In genomic region chr2:165243122-165243720, GRCm38 (mm10) we compare ENCODE assay signal across 16 mouse cellular contexts. TPM values are rescaled to one million over a fixed set of nuclear protein-coding genes. Genes with fewer than 3 reads are reported as not detected.
DNase-seq lines count a peak whose midpoint lies in the region; ATAC-seq lines count a peak whose summit lies in the region.
"Had no signal": no experiment of that assay in that cellular context is flagged by ENCODE, and none has a peak within 500 bp of the region (broad histone marks: within the 10 kb centered on the region; RNA-seq: fewer than 3 reads in every experiment).

No protein-coding gene starts in this region.

- peak overlapping the region; percentile 7; the same call in 1 of the 2 replicates for H3K4me2 ChIP-seq in hindbrain, embryonic 11.5 days (replicated peaks; ENCODE audit: low read depth, low read length)
- H3K4me2 ChIP-seq in midbrain, embryonic 13.5 days (replicated peaks): peak overlapping the region; percentile 25

- peaks cover 59% of the 10 kb centered on the region for H3K27me3 ChIP-seq in hindbrain, embryonic 11.5 days (ENCODE audit: control insufficient read depth, insufficient read depth, low read length)
- peaks cover 68% of the 10 kb centered on the region for H3K27me3 ChIP-seq in midbrain, embryonic 13.5 days

- H3K4me3 ChIP-seq in hindbrain, embryonic 11.5 days (ENCODE audit: low read depth, low read length): no peak overlapping the region
- H3K4me3 ChIP-seq in midbrain, embryonic 13.5 days (replicated peaks): no peak overlapping the region

- no peak overlapping the region for H3K27ac ChIP-seq in hindbrain, embryonic 11.5 days (ENCODE audit: low read depth, low read length)
- peak overlapping the region; percentile 44 for H3K27ac ChIP-seq in midbrain, embryonic 13.5 days
- H3K27ac ChIP-seq: stomach, postnatal 0 days had no signal

- WGBS in hindbrain, embryonic 11.5 days: 3% methylated on average over 11 of the region's 11 CpGs
- whole genome bisulfite sequencing in midbrain, embryonic 13.5 days: 5% methylated on average over 11 of the region's 11 CpGs

- H3K9ac ChIP-seq in hindbrain, embryonic 11.5 days (ENCODE audit: low read depth, low read length): no peak overlapping the region
- peak overlapping the region; percentile 26; the same call in 1 of the 2 replicates for H3K9ac ChIP-seq in midbrain, embryonic 13.5 days (replicated peaks)

- ATAC-seq in cerebellum, adult (ENCODE audit: insufficient number of reproducible peaks, low FRiP score, low TSS enrichment): peak; percentile 41
- ATAC-seq in hindbrain, embryonic 11.5 days (ENCODE audit: low FRiP score): peak; percentile 47; the same call in 1 of the 2 replicates
- peak; percentile 46 for ATAC-seq in midbrain, embryonic 13.5 days
- no peak for ATAC-seq in inflammation-experienced regulatory T-cells, adult 6 months
- ATAC-seq: lung, postnatal 0 days had no signal

- no peaks in the 10 kb centered on the region for H3K9me3 ChIP-seq in hindbrain, embryonic 11.5 days (ENCODE audit: control insufficient read depth, low read length)
- H3K9me3 ChIP-seq in midbrain, embryonic 13.5 days: no peaks in the 10 kb centered on the region

- no peak for DNase-seq in cerebellum, postnatal 4 days (ENCODE audit: low spot score in 2 of 2)
- DNase-seq in cerebellum, postnatal 14 days: peak; percentile 83 to 92
- DNase-seq in hindbrain, embryonic 11.5 days (ENCODE audit: low spot score): no peak
- no peak for DNase-seq in adrenal gland, postnatal 10 days
- DNase-seq in spleen, postnatal 36 days (ENCODE audit: low spot score in 2 of 2): no peak
- DNase-seq: heart, postnatal 10 days; kidney, adult 9 months; layer of hippocampus, adult 9-11 months; liver; right cerebral cortex, postnatal 4 days had no signal

- H3K4me1 ChIP-seq in hindbrain, embryonic 11.5 days (replicated peaks; ENCODE audit: control insufficient read depth, insufficient read depth, low read length): peaks cover 7% of the 10 kb centered on the region
- peaks cover 44% of the 10 kb centered on the region for H3K4me1 ChIP-seq in midbrain, embryonic 13.5 days (replicated peaks)

- H3K36me3 ChIP-seq in hindbrain, embryonic 11.5 days (ENCODE audit: control insufficient read depth, insufficient read depth, low read length): no peaks in the 10 kb centered on the region
- H3K36me3 ChIP-seq in midbrain, embryonic 13.5 days: no peaks in the 10 kb centered on the region

RNA-seq across cellular contexts. Expression of gene Cdh22, which starts 8.6 kb away (rescaled TPM):
- polyA plus RNA-seq in hindbrain, embryonic 11.5 days (2014; fragmentation: Nextera tagmentation; extraction: Ambion mirVana): 4.6 and 5.6 TPM in 2 replicates
- polyA plus RNA-seq in midbrain, embryonic 13.5 days (2015; fragmentation: Nextera tagmentation; extraction: Ambion mirVana): 10.4 and 15.7 TPM in 2 replicates
- 1 to 10 TPM; 1.1 to 1.2 TPM for total RNA-seq in adrenal gland, postnatal 10 days (2021)
- not detected for polyA plus RNA-seq in inflammation-experienced regulatory T-cells, adult 6 months (2017; shearing (Covaris generic))
- polyA plus RNA-seq: gonadal fat pad, adult 2 months had no signal

RNA-seq across cellular contexts. Expression of gene Slc35c2, which starts 44.4 kb away (rescaled TPM):
- 45.8 and 51.0 TPM in 2 replicates for polyA plus RNA-seq in hindbrain, embryonic 11.5 days (2014; fragmentation: Nextera tagmentation; extraction: Ambion mirVana)
- polyA plus RNA-seq in midbrain, embryonic 13.5 days (2015; fragmentation: Nextera tagmentation; extraction: Ambion mirVana): 69.6 and 73.8 TPM in 2 replicates
- total RNA-seq in adrenal gland, postnatal 10 days (2021): 10 to 100 TPM; 33.0 to 34.1 TPM
- 10 to 100 TPM; 36.4 to 44.9 (median 44.1) TPM for polyA plus RNA-seq in inflammation-experienced regulatory T-cells, adult 6 months (2017; shearing (Covaris generic))

Comparison
In these comparisons a context has a peak if more than half of its experiments do, and no peak if none do; other contexts are left out.
1. DNase-seq: peak in cerebellum, postnatal 14 days (2 of 2); none in cerebellum, postnatal 4 days (0 of 2), hindbrain, embryonic 11.5 days (single experiment), adrenal gland, postnatal 10 days (single experiment) and spleen, postnatal 36 days (0 of 2).